In genomic region chrX:12886160-12887048, GRCm38 (mm10) we compare ENCODE assay signal across 9 mouse cellular contexts.
DNase-seq lines count a peak whose midpoint lies in the region; ATAC-seq and TF ChIP-seq lines count a peak whose summit lies in the region.
"Had no signal": no experiment of that assay in that cellular context is flagged by ENCODE, and none has a peak within 500 bp of the region (broad histone marks: within the 10 kb centered on the region; RNA-seq: fewer than 3 reads in every experiment).

No protein-coding gene starts in this region.

- H3K4me3 ChIP-seq in lung, embryonic 15.5 days = peak overlapping the region; percentile 23
- H3K4me3 ChIP-seq in hindbrain, embryonic 10.5 days = peak overlapping the region; percentile 39
- no peak overlapping the region; the same call in 1 of the 2 replicates for H3K4me3 ChIP-seq in stomach, postnatal 0 days (ENCODE audit: low read depth, low read length)

- no peak for TF ChIP-seq EP300 in stomach, postnatal 0 days (optimal IDR thresholded peaks at IDR 0.05)

- H3K9me3 ChIP-seq in lung, embryonic 15.5 days = no peaks in the 10 kb centered on the region
- no peaks in the 10 kb centered on the region for H3K9me3 ChIP-seq in hindbrain, embryonic 10.5 days
- H3K9me3 ChIP-seq in stomach, postnatal 0 days (ENCODE audit: control insufficient read depth, low read length) = no peaks in the 10 kb centered on the region

- H3K27me3 ChIP-seq in lung, embryonic 15.5 days = no peaks in the 10 kb centered on the region
- no peaks in the 10 kb centered on the region; the same call in 1 of the 2 replicates for H3K27me3 ChIP-seq in hindbrain, embryonic 10.5 days (ENCODE audit: insufficient read depth, poor library complexity, severe bottlenecking)
- H3K27me3 ChIP-seq in stomach, postnatal 0 days (ENCODE audit: control insufficient read depth, insufficient read depth, low read length) = no peaks in the 10 kb centered on the region

- WGBS in lung, embryonic 15.5 days = 26% methylated on average over 18 of the region's 18 CpGs
- WGBS in hindbrain, embryonic 10.5 days = 20% methylated on average over 18 of the region's 18 CpGs
- WGBS in stomach, postnatal 0 days = 25% methylated on average over 18 of the region's 18 CpGs

- no peaks in the 10 kb centered on the region for H3K4me1 ChIP-seq in lung, embryonic 15.5 days
- peaks cover 9% of the 10 kb centered on the region for H3K4me1 ChIP-seq in hindbrain, embryonic 10.5 days (replicated peaks)
- H3K4me1 ChIP-seq in stomach, postnatal 0 days (replicated peaks; ENCODE audit: control insufficient read depth, insufficient read depth) = no peaks in the 10 kb centered on the region

- H3K36me3 ChIP-seq in lung, embryonic 15.5 days = no peaks in the 10 kb centered on the region
- H3K36me3 ChIP-seq in hindbrain, embryonic 10.5 days = no peaks in the 10 kb centered on the region
- H3K36me3 ChIP-seq in stomach, postnatal 0 days (ENCODE audit: control insufficient read depth, insufficient read depth, low read length) = no peaks in the 10 kb centered on the region

- no peak for DNase-seq in lung, postnatal 14 days
- peak; percentile 13 for DNase-seq in hindbrain, embryonic 10.5 days (ENCODE audit: low spot score)
- DNase-seq in lung, postnatal 10 days = peak; percentile 6
- peak; percentile 12 for DNase-seq in stomach, postnatal 0 days (ENCODE audit: low spot score)
- DNase-seq in layer of hippocampus, postnatal 14 days (ENCODE audit: low spot score in 2 of 2) = no peak
- DNase-seq in ovary, postnatal 36 days (ENCODE audit: low spot score) = no peak
- DNase-seq in layer of hippocampus, postnatal 10 days (ENCODE audit: low spot score in 2 of 2) = no peak
- DNase-seq: kidney, adult 18-20 months had no signal

- peak overlapping the region; percentile 47 for H3K4me2 ChIP-seq in lung, embryonic 15.5 days
- H3K4me2 ChIP-seq in stomach, postnatal 0 days (replicated peaks; ENCODE audit: low read depth) = peak overlapping the region; percentile 34

- H3K27ac ChIP-seq in lung, embryonic 15.5 days = no peak overlapping the region
- H3K27ac ChIP-seq in hindbrain, embryonic 10.5 days = no peak overlapping the region
- no peak overlapping the region for H3K27ac ChIP-seq in stomach, postnatal 0 days (replicated peaks)

- no peak overlapping the region for H3K9ac ChIP-seq in lung, embryonic 15.5 days
- no peak overlapping the region for H3K9ac ChIP-seq in stomach, postnatal 0 days (ENCODE audit: low read length)

- no peak for ATAC-seq in lung, embryonic 15.5 days (ENCODE audit: borderline replicate concordance, extremely low read depth, low FRiP score, low TSS enrichment)
- no peak for ATAC-seq in stomach, postnatal 0 days (ENCODE audit: low FRiP score, low TSS enrichment)

- no peak for TF ChIP-seq CTCF in stomach, postnatal 0 days (IDR thresholded peaks at IDR 0.05; ENCODE audit: low read depth)

Comparison
In these comparisons a context has a peak if more than half of its experiments do, and no peak if none do; other contexts are left out.
1. DNase-seq: peak in hindbrain, embryonic 10.5 days (single experiment), lung, postnatal 10 days (single experiment) and stomach, postnatal 0 days (single experiment); none in lung, postnatal 14 days (single experiment), layer of hippocampus, postnatal 14 days (0 of 2), ovary, postnatal 36 days (single experiment) and layer of hippocampus, postnatal 10 days (0 of 2).